ENCODE assay signal across 10 mouse cellular contexts in genomic region chr3:27494066-27494465, GRCm38 (mm10).
"Had no signal": no experiment of that assay in that cellular context is flagged by ENCODE, and none has a peak within 500 bp of the region (broad histone marks: within the 10 kb centered on the region; RNA-seq: fewer than 3 reads in every experiment).

No protein-coding gene starts in this region.

- DNase-seq: kidney, adult 2 months; kidney, postnatal 25 days; layer of hippocampus, adult 9-11 months; liver, embryonic 13.5 days; lung, embryonic 14.5 days; lung, postnatal 4 days; midbrain, embryonic 14.5 days; right cerebral cortex, postnatal 4 days; spleen, adult 18-20 months; thymus, postnatal 25 days had no signal
